Mouse (Mus musculus) hindbrain, embryonic 15.5 days (tissue): Measurements from ENCODE around the gene Olfr1392. TPM values are rescaled to one million over a fixed set of nuclear protein-coding genes. Genes with fewer than 3 reads are reported as not detected.

Experiments
- ATAC-seq: fragments of 200-750 bp; cut with Nextera tagmentation; 2 replicates; pipeline ENCODE4 v1.8.0; 2017; ENCODE audit warnings: low read depth, moderate number of reproducible peaks, moderate TSS enrichment; ENCODE audit not compliant: low FRiP score
- H3K27ac ChIP-seq: fragments of 300-500 bp; sonication (generic); replicated peaks from 2 replicates; pipeline ENCODE4 v1.5.1; 2015; ENCODE audit warnings: mild to moderate bottlenecking, inconsistent platforms
- H3K27me3 ChIP-seq: fragments of 300-500 bp; sonication (generic); 2 replicates; pipeline ENCODE4 v1.6.1; 2015; ENCODE audit warnings: control low read depth, inconsistent platforms
- H3K36me3 ChIP-seq: fragments of 300-500 bp; sonication (generic); 2 replicates; pipeline ENCODE4 v1.6.1; 2015; ENCODE audit warnings: control low read depth, inconsistent platforms
- H3K4me1 ChIP-seq: fragments of 300-500 bp; sonication (generic); replicated peaks from 2 replicates; pipeline ENCODE4 v1.6.1; 2015; ENCODE audit warnings: control low read depth, inconsistent platforms
- H3K4me2 ChIP-seq: fragments of 300-500 bp; sonication (generic); 2 replicates; pipeline ENCODE4 v1.6.1; 2015; ENCODE audit warnings: moderate library complexity, mild to moderate bottlenecking, inconsistent platforms
- H3K4me3 ChIP-seq: fragments of 300-500 bp; sonication (generic); 2 replicates; pipeline ENCODE4 v1.5.1; 2015; ENCODE audit warnings: mild to moderate bottlenecking, inconsistent platforms
- H3K9ac ChIP-seq: fragments of 300-500 bp; sonication (generic); 2 replicates; pipeline ENCODE4 v1.6.1; 2015; ENCODE audit warnings: inconsistent platforms
- H3K9me3 ChIP-seq: fragments of 300-500 bp; sonication (generic); 2 replicates; pipeline ENCODE4 v1.6.1; 2016; ENCODE audit warnings: control low read depth, inconsistent platforms
- WGBS: fragments of 180-500 bp; shearing (Covaris S2); methylation state at CpG from one replicate; pipeline ENCODE4 v1.1.7; 2015; 5-methylcytosine and 5-hydroxymethylcytosine counted together
- polyA plus RNA-seq: library from polyadenylated mRNA; unstranded; fragments of >200 nt; fragmentation: Nextera tagmentation; extraction: Ambion mirVana; gene quantifications from 2 replicates; pipeline ENCODE4 v1.2.1, GENCODE M21; 2015

Olfr1392 gene
- polyA plus RNA-seq, 1 experiment from 2014 or later, result not detected

- Histone ChIP-seq H3K36me3 (no peaks in the 10 kb centered on the region), H3K27ac (no peak overlapping the region), H3K4me2 (no peak overlapping the region), H3K4me3 (no peak overlapping the region), H3K4me1 (no peaks in the 10 kb centered on the region), H3K9me3 (no peaks in the 10 kb centered on the region), H3K9ac (no peak overlapping the region), H3K27me3 (no peaks in the 10 kb centered on the region)
- no peak for ATAC-seq
- WGBS, result 74% methylated on average over 4 of the region's 4 CpGs
Observed at GRCm38 (mm10) chr11:49337150-49337832, 52.2 kb downstream of the Olfr1392 start.

Other genes starting within 250 kb of the Olfr1392 start
- gene 9930111J21Rik2, start 234.0 kb upstream of the Olfr1392 start, polyA plus RNA-seq, result 0.35 and 0.45 TPM in 2 replicates
- 0.54 TPM in 1 of 2 replicates, not detected in the other for gene Tgtp2, start 221.1 kb upstream of the Olfr1392 start, polyA plus RNA-seq
- 0.52 and 1.6 TPM in 2 replicates for gene Ifi47, start 208.7 kb upstream of the Olfr1392 start, polyA plus RNA-seq
- gene Olfr1396, start 170.4 kb upstream of the Olfr1392 start, polyA plus RNA-seq, result not detected in 2 replicates
- gene Olfr1395, start 143.0 kb upstream of the Olfr1392 start, polyA plus RNA-seq, result not detected in 2 replicates
- not detected in 2 replicates for gene Olfr1394, start 130.9 kb upstream of the Olfr1392 start, polyA plus RNA-seq
- gene Btnl9, start 98.1 kb upstream of the Olfr1392 start, polyA plus RNA-seq, result 0.22 TPM in 1 of 2 replicates, not detected in the other
- 38.0 and 40.7 TPM in 2 replicates for gene Zfp62, start 82.0 kb upstream of the Olfr1392 start, polyA plus RNA-seq
- 34.7 and 36.2 TPM in 2 replicates for gene Mgat1, start 41.1 kb upstream of the Olfr1392 start, polyA plus RNA-seq
- gene Olfr1393, start 7.0 kb upstream of the Olfr1392 start, polyA plus RNA-seq, result not detected in 2 replicates
- not detected in 2 replicates for gene Olfr10, start 19.5 kb downstream of the Olfr1392 start, polyA plus RNA-seq
- not detected in 2 replicates for gene Olfr1391, start 37.5 kb downstream of the Olfr1392 start, polyA plus RNA-seq
- not detected in 2 replicates for gene Olfr1390, start 49.9 kb downstream of the Olfr1392 start, polyA plus RNA-seq
- gene Olfr1389, start 137.8 kb downstream of the Olfr1392 start, polyA plus RNA-seq, result not detected in 2 replicates
- gene Olfr1388, start 151.3 kb downstream of the Olfr1392 start, polyA plus RNA-seq, result 0.08 and 0.12 TPM in 2 replicates
- gene Olfr1387, start 170.1 kb downstream of the Olfr1392 start, polyA plus RNA-seq, result not detected in 2 replicates
- gene Olfr1386, start 179.8 kb downstream of the Olfr1392 start, polyA plus RNA-seq, result not detected in 2 replicates
- not detected in 2 replicates for gene Olfr1385, start 203.8 kb downstream of the Olfr1392 start, polyA plus RNA-seq
- gene Olfr1384, start 221.4 kb downstream of the Olfr1392 start, polyA plus RNA-seq, result not detected in 2 replicates
- not detected in 2 replicates for gene Olfr1383, start 234.4 kb downstream of the Olfr1392 start, polyA plus RNA-seq
- not detected in 2 replicates for gene Olfr1382, start 243.0 kb downstream of the Olfr1392 start, polyA plus RNA-seq